12 mouse cellular contexts compared by ENCODE assay signal in genomic region chr8:86728224-86728950, GRCm38 (mm10). TPM values are rescaled to one million over a fixed set of nuclear protein-coding genes. Genes with fewer than 3 reads are reported as not detected.
DNase-seq lines count a peak whose midpoint lies in the region; ATAC-seq and TF ChIP-seq lines count a peak whose summit lies in the region.
"Had no signal": no experiment of that assay in that cellular context is flagged by ENCODE, and none has a peak within 500 bp of the region (broad histone marks: within the 10 kb centered on the region; RNA-seq: fewer than 3 reads in every experiment).

No protein-coding gene starts in this region.

- TF ChIP-seq CTCF in midbrain, postnatal 0 days (IDR thresholded peaks at IDR 0.05) = no peak

- H3K27me3 ChIP-seq in liver, embryonic 13.5 days = no peaks in the 10 kb centered on the region
- H3K27me3 ChIP-seq in kidney, embryonic 14.5 days (ENCODE audit: control insufficient read depth, insufficient read depth, low read length) = no peaks in the 10 kb centered on the region
- H3K27me3 ChIP-seq in midbrain, postnatal 0 days (ENCODE audit: insufficient read depth, low read length) = no peaks in the 10 kb centered on the region
- H3K27me3 ChIP-seq: embryonic facial prominence, embryonic 12.5 days; neural tube, embryonic 12.5 days had no signal

- ATAC-seq in cerebellum, adult (ENCODE audit: insufficient number of reproducible peaks, low FRiP score, low TSS enrichment) = peak; percentile 45; the same call in 1 of the 2 replicates
- ATAC-seq in liver, embryonic 13.5 days (ENCODE audit: low read depth) = 0 out of 2 replicates have a peak, but pooled peaks have one; percentile 15
- ATAC-seq in kidney, embryonic 14.5 days (ENCODE audit: low FRiP score, low TSS enrichment) = 0 out of 2 replicates have a peak, but pooled peaks have one; percentile 32
- no peak for ATAC-seq in midbrain, postnatal 0 days (ENCODE audit: low FRiP score)

- H3K9me3 ChIP-seq in liver, embryonic 13.5 days (replicated peaks) = no peaks in the 10 kb centered on the region
- H3K9me3 ChIP-seq in kidney, embryonic 14.5 days (ENCODE audit: control insufficient read depth, low read length) = no peaks in the 10 kb centered on the region
- no peaks in the 10 kb centered on the region for H3K9me3 ChIP-seq in midbrain, postnatal 0 days (ENCODE audit: low read length)
- H3K9me3 ChIP-seq: embryonic facial prominence, embryonic 12.5 days; neural tube, embryonic 12.5 days had no signal

- DNase-seq in cerebellum, postnatal 10 days = no peak
- DNase-seq in liver, embryonic 13.5 days = no peak
- DNase-seq in liver = no peak
- DNase-seq in naive thymus-derived CD4-positive, alpha-beta T cell, adult 2 months (ENCODE audit: low read depth) = peak; percentile 54
- no peak for DNase-seq in midbrain, postnatal 0 days (ENCODE audit: low spot score)
- DNase-seq in layer of hippocampus, postnatal 10 days (ENCODE audit: low spot score in 2 of 2) = no peak
- DNase-seq: gastrocnemius, postnatal 14 days had no signal

- peaks cover 36% of the 10 kb centered on the region for H3K4me1 ChIP-seq in liver, embryonic 13.5 days (replicated peaks)
- H3K4me1 ChIP-seq in kidney, embryonic 14.5 days (ENCODE audit: control insufficient read depth, insufficient read depth, low read length) = peaks cover 10% of the 10 kb centered on the region; the same call in 1 of the 2 replicates
- peaks cover 3% of the 10 kb centered on the region; the same call in 1 of the 2 replicates for H3K4me1 ChIP-seq in midbrain, postnatal 0 days (ENCODE audit: insufficient read depth, low read length)

- H3K4me2 ChIP-seq in liver, embryonic 13.5 days = no peak overlapping the region
- H3K4me2 ChIP-seq in kidney, embryonic 14.5 days (replicated peaks; ENCODE audit: low read depth, low read length) = no peak overlapping the region
- H3K4me2 ChIP-seq in midbrain, postnatal 0 days (ENCODE audit: low read depth, low read length, poor library complexity, severe bottlenecking) = no peak overlapping the region
- H3K4me2 ChIP-seq: embryonic facial prominence, embryonic 12.5 days; neural tube, embryonic 12.5 days had no signal

- peaks cover 16% of the 10 kb centered on the region for H3K36me3 ChIP-seq in liver, embryonic 13.5 days
- peaks cover 9% of the 10 kb centered on the region; the same call in 1 of the 2 replicates for H3K36me3 ChIP-seq in kidney, embryonic 14.5 days (ENCODE audit: control insufficient read depth, insufficient read depth, low read length)
- no peaks in the 10 kb centered on the region for H3K36me3 ChIP-seq in midbrain, postnatal 0 days (ENCODE audit: insufficient read depth, low read length)

- no peak overlapping the region for H3K9ac ChIP-seq in liver, embryonic 13.5 days
- no peak overlapping the region for H3K9ac ChIP-seq in kidney, embryonic 14.5 days (ENCODE audit: low read depth, low read length)
- no peak overlapping the region for H3K9ac ChIP-seq in midbrain, postnatal 0 days (replicated peaks; ENCODE audit: low read length, poor library complexity, severe bottlenecking)
- H3K9ac ChIP-seq: embryonic facial prominence, embryonic 12.5 days; neural tube, embryonic 12.5 days had no signal

- H3K27ac ChIP-seq in liver, embryonic 13.5 days = no peak overlapping the region; the same call in 1 of the 2 replicates
- H3K27ac ChIP-seq in kidney, embryonic 14.5 days (ENCODE audit: low read depth, low read length) = no peak overlapping the region
- no peak overlapping the region for H3K27ac ChIP-seq in midbrain, postnatal 0 days (ENCODE audit: low read depth, low read length)
- H3K27ac ChIP-seq: embryonic facial prominence, embryonic 12.5 days; macrophage; neural tube, embryonic 12.5 days had no signal

- H3K4me3 ChIP-seq in liver, embryonic 13.5 days (replicated peaks) = no peak overlapping the region
- H3K4me3 ChIP-seq in kidney, embryonic 14.5 days (ENCODE audit: low read length) = no peak overlapping the region
- no peak overlapping the region for H3K4me3 ChIP-seq in midbrain, postnatal 0 days (ENCODE audit: low read depth, low read length)
- H3K4me3 ChIP-seq: embryonic facial prominence, embryonic 12.5 days; neural tube, embryonic 12.5 days had no signal

- 74% methylated on average over 19 of the region's 19 CpGs for WGBS in liver, embryonic 13.5 days (ENCODE audit: insufficient replicate concordance)
- 72% methylated on average over 19 of the region's 19 CpGs for WGBS in kidney, embryonic 14.5 days
- 71% methylated on average over 19 of the region's 19 CpGs for WGBS in midbrain, postnatal 0 days

RNA-seq across cellular contexts. Expression of gene Gm10638, which starts 17.1 kb away (rescaled TPM):
- polyA plus RNA-seq in liver, embryonic 13.5 days (2015; fragmentation: Nextera tagmentation; extraction: Ambion mirVana) = 1.1 and 1.3 TPM in 2 replicates
- 5.6 and 6.7 TPM in 2 replicates for polyA plus RNA-seq in kidney, embryonic 14.5 days (2014; fragmentation: Nextera tagmentation; extraction: Ambion mirVana)
- 1.5 and 1.9 TPM in 2 replicates for total RNA-seq in midbrain, postnatal 0 days (2014; rRNA removed)
- polyA plus RNA-seq in midbrain, postnatal 0 days (2015; fragmentation: Nextera tagmentation; extraction: Ambion mirVana) = 6.1 TPM in 2 replicates
- 1 to 10 TPM; 3.2 to 4.5 TPM for total RNA-seq in layer of hippocampus, postnatal 10 days (2021)
- polyA plus RNA-seq: macrophage had no signal

RNA-seq across cellular contexts. Expression of gene Siah1a, which starts 17.3 kb away (rescaled TPM):
- polyA plus RNA-seq in liver, embryonic 13.5 days (2015; fragmentation: Nextera tagmentation; extraction: Ambion mirVana) = 16.1 and 17.0 TPM in 2 replicates
- polyA plus RNA-seq in kidney, embryonic 14.5 days (2014; fragmentation: Nextera tagmentation; extraction: Ambion mirVana) = 50.3 and 54.0 TPM in 2 replicates
- 72.7 and 82.6 TPM in 2 replicates for total RNA-seq in midbrain, postnatal 0 days (2014; rRNA removed)
- 58.4 and 63.3 TPM in 2 replicates for polyA plus RNA-seq in midbrain, postnatal 0 days (2015; fragmentation: Nextera tagmentation; extraction: Ambion mirVana)
- total RNA-seq in layer of hippocampus, postnatal 10 days (2021) = 10 to 100 TPM; 36.2 to 37.7 TPM
